Mouse (Mus musculus): ENCODE data around the gene Hmg20b. TPM values are rescaled to one million over a fixed set of nuclear protein-coding genes. Genes with fewer than 3 reads are reported as not detected.

The Hmg20b gene
- total RNA-seq, 1 experiment = 43.5 TPM

DNA sequence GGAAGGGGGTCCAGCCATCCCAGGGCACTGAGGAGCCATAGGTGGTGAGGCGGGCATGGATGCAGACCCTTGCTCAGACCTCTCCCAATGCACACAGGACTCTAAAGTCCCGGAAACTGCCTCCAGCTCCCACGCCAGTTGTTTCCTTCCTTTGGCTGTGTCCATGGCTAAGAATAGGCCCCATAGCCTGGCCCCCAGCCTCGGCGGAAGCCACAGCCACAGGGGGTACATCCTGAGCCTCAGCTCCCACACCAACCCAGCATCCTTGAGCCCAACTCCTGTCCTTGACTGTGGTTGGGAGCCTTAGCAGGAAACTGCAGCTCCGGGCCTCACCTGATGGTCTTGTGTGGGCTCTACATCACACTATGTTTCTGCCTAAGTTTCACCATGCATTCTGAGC lies 23.4 kb downstream of the Hmg20b start:
- Histone ChIP-seq H3K4me1 (ENCODE audit: control insufficient read depth in 2 of 2, insufficient read depth in 2 of 2, low read length in 2 of 2, poor library complexity in 1 of 2) (peaks cover 5 to 27% of the 10 kb centered on the region in 2 experiments; a peak in 3 of 4 replicates), H3K9ac (ENCODE audit: insufficient read depth, low read depth, low read length, poor library complexity, severe bottlenecking) (no peak overlapping the region), H3K36me3 (ENCODE audit: control insufficient read depth, insufficient read depth, low read length, poor library complexity, severe bottlenecking) (peaks cover 51% of the 10 kb centered on the region), H3K9me3 (ENCODE audit: control insufficient read depth, insufficient read depth, low read depth, low read length) (no peaks in the 10 kb centered on the region), H3K27ac (ENCODE audit: insufficient read depth, low read depth, low read length, poor library complexity, severe bottlenecking) (no peak overlapping the region), H3K4me3 (ENCODE audit: insufficient read depth in 1 of 2, low read depth in 1 of 2, low read length in 2 of 2, poor library complexity in 1 of 2, severe bottlenecking in 1 of 2) (no peak overlapping the region)
- in situ Hi-C loops (cut with MboI; ENCODE audit: low sequenced_read_pairs in 2 of 2, unreplicated experiment in 2 of 2) = no loop called here
- no peak for DNase-seq (ENCODE audit: low read depth, low spot score)
- TF ChIP-seq CHD2 (IDR thresholded peaks at IDR 0.05; ENCODE audit: low read depth, low read length) = no peak
- TF ChIP-seq ZC3H11A (IDR thresholded peaks at IDR 0.05; ENCODE audit: borderline replicate concordance, low read depth, low read length) = no peak
- TF ChIP-seq MAFK (IDR thresholded peaks at IDR 0.05; ENCODE audit: insufficient read depth, low read depth, low read length) = no peak
- TF ChIP-seq HCFC1 (IDR thresholded peaks at IDR 0.05; ENCODE audit: borderline replicate concordance, insufficient read depth, low read length) = no peak
- no peak for TF ChIP-seq ZNF384 (IDR thresholded peaks at IDR 0.05; ENCODE audit: low read depth, low read length)

- in situ Hi-C loops (cut with MboI; ENCODE audit: low sequenced_read_pairs in 2 of 2, unreplicated experiment in 2 of 2) = no loop called here
- H3K9me3 ChIP-seq (ENCODE audit: control insufficient read depth, insufficient read depth, low read depth, low read length) = no peaks in the 10 kb centered on the region
- peaks cover 5 to 25% of the 10 kb centered on the region in 2 experiments; a peak in 3 of 4 replicates for H3K4me1 ChIP-seq (ENCODE audit: control insufficient read depth in 2 of 2, insufficient read depth in 2 of 2, low read length in 2 of 2, poor library complexity in 1 of 2)
- no peak overlapping the region; a peak in 1 of 4 replicates for H3K4me3 ChIP-seq (ENCODE audit: insufficient read depth in 1 of 2, low read depth in 1 of 2, low read length in 2 of 2, poor library complexity in 1 of 2, severe bottlenecking in 1 of 2)
- H3K27ac ChIP-seq (ENCODE audit: insufficient read depth, low read depth, low read length, poor library complexity, severe bottlenecking) = no peak overlapping the region
- H3K9ac ChIP-seq (ENCODE audit: insufficient read depth, low read depth, low read length, poor library complexity, severe bottlenecking) = no peak overlapping the region
- no peak for DNase-seq (ENCODE audit: low read depth, low spot score)
- no peak for TF ChIP-seq ZNF384 (IDR thresholded peaks at IDR 0.05; ENCODE audit: low read depth, low read length)
- no peak for TF ChIP-seq HCFC1 (IDR thresholded peaks at IDR 0.05; ENCODE audit: borderline replicate concordance, insufficient read depth, low read length)
- no peak for TF ChIP-seq MAFK (IDR thresholded peaks at IDR 0.05; ENCODE audit: insufficient read depth, low read depth, low read length)
- TF ChIP-seq ZC3H11A (IDR thresholded peaks at IDR 0.05; ENCODE audit: borderline replicate concordance, low read depth, low read length) = no peak
- TF ChIP-seq CHD2 (IDR thresholded peaks at IDR 0.05; ENCODE audit: low read depth, low read length) = no peak
- H3K36me3 ChIP-seq (ENCODE audit: control insufficient read depth, insufficient read depth, low read length, poor library complexity, severe bottlenecking) = peaks cover 51% of the 10 kb centered on the region
These were observed 24.5 kb downstream of the Hmg20b start for GRCm38 (mm10) chr10:81325781-81326180.

- H3K4me1 ChIP-seq (ENCODE audit: control insufficient read depth in 2 of 2, insufficient read depth in 2 of 2, low read length in 2 of 2, poor library complexity in 1 of 2) = peaks cover 5 to 25% of the 10 kb centered on the region in 2 experiments; a peak in 3 of 4 replicates
- no peak overlapping the region for H3K9ac ChIP-seq (ENCODE audit: insufficient read depth, low read depth, low read length, poor library complexity, severe bottlenecking)
- in situ Hi-C loops (cut with MboI; ENCODE audit: low sequenced_read_pairs in 2 of 2, unreplicated experiment in 2 of 2) = no loop called here
- DNase-seq (ENCODE audit: low read depth, low spot score) = no peak
- H3K36me3 ChIP-seq (ENCODE audit: control insufficient read depth, insufficient read depth, low read length, poor library complexity, severe bottlenecking) = peaks cover 51% of the 10 kb centered on the region
- H3K9me3 ChIP-seq (ENCODE audit: control insufficient read depth, insufficient read depth, low read depth, low read length) = no peaks in the 10 kb centered on the region
- TF ChIP-seq ZC3H11A (IDR thresholded peaks at IDR 0.05; ENCODE audit: borderline replicate concordance, low read depth, low read length) (no peak), CHD2 (IDR thresholded peaks at IDR 0.05; ENCODE audit: low read depth, low read length) (no peak), ZNF384 (IDR thresholded peaks at IDR 0.05; ENCODE audit: low read depth, low read length) (no peak), HCFC1 (IDR thresholded peaks at IDR 0.05; ENCODE audit: borderline replicate concordance, insufficient read depth, low read length) (no peak), MAFK (IDR thresholded peaks at IDR 0.05; ENCODE audit: insufficient read depth, low read depth, low read length) (no peak)
- no peak overlapping the region for H3K27ac ChIP-seq (ENCODE audit: insufficient read depth, low read depth, low read length, poor library complexity, severe bottlenecking)
- H3K4me3 ChIP-seq (ENCODE audit: insufficient read depth in 1 of 2, low read depth in 1 of 2, low read length in 2 of 2, poor library complexity in 1 of 2, severe bottlenecking in 1 of 2) = no peak overlapping the region
These were observed 25.1 kb downstream of the Hmg20b start for GRCm38 (mm10) chr10:81325176-81325575.

DNA sequence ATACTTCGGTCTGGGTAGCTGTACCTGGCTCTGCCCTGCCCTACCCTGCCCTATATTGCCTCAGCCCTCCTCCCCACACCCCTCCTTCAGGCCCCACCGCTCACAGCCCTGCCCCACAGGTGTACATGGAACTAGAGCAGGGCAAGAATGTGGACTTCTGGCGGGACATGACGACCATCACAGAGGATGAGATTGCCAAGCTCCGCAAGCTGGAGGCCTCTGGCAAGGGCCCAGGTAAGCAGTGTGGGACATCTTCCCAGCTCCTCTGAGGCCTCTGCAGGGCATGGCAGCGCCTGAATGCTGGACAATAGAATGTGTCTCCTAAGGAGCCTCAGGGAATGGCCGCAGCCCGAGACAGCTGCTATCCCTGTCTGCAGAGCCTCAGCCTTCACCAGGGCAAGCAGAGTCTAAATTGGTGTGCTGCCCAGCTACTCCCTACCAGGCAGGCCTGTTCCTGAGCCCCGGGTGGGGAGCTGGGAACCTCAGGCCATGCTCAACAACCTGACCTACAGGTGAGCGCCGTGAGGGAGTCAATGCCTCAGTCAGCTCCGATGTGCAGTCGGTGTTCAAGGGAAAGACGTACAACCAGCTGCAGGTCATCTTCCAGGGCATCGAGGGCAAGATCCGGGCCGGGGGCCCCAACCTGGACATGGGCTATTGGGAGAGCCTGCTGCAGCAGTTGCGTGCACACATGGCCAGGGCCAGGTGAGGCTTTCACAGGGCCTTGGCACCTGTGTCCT lies 26.3 kb downstream of the Hmg20b start:
- H3K36me3 ChIP-seq (ENCODE audit: control insufficient read depth, insufficient read depth, low read length, poor library complexity, severe bottlenecking) = peaks cover 51% of the 10 kb centered on the region
- H3K4me3 ChIP-seq (ENCODE audit: insufficient read depth in 1 of 2, low read depth in 1 of 2, low read length in 2 of 2, poor library complexity in 1 of 2, severe bottlenecking in 1 of 2) = no peak overlapping the region
- H3K9ac ChIP-seq (ENCODE audit: insufficient read depth, low read depth, low read length, poor library complexity, severe bottlenecking) = no peak overlapping the region
- H3K4me1 ChIP-seq (ENCODE audit: control insufficient read depth in 2 of 2, insufficient read depth in 2 of 2, low read length in 2 of 2, poor library complexity in 1 of 2) = peaks cover 5 to 25% of the 10 kb centered on the region in 2 experiments; a peak in 3 of 4 replicates
- in situ Hi-C loops (cut with MboI; ENCODE audit: low sequenced_read_pairs in 2 of 2, unreplicated experiment in 2 of 2) = no loop called here
- DNase-seq (ENCODE audit: low read depth, low spot score) = no peak
- H3K9me3 ChIP-seq (ENCODE audit: control insufficient read depth, insufficient read depth, low read depth, low read length) = no peaks in the 10 kb centered on the region
- no peak for TF ChIP-seq MAFK (IDR thresholded peaks at IDR 0.05; ENCODE audit: insufficient read depth, low read depth, low read length)
- no peak for TF ChIP-seq HCFC1 (IDR thresholded peaks at IDR 0.05; ENCODE audit: borderline replicate concordance, insufficient read depth, low read length)
- no peak for TF ChIP-seq ZNF384 (IDR thresholded peaks at IDR 0.05; ENCODE audit: low read depth, low read length)
- no peak for TF ChIP-seq CHD2 (IDR thresholded peaks at IDR 0.05; ENCODE audit: low read depth, low read length)
- no peak for TF ChIP-seq ZC3H11A (IDR thresholded peaks at IDR 0.05; ENCODE audit: borderline replicate concordance, low read depth, low read length)
- no peak overlapping the region for H3K27ac ChIP-seq (ENCODE audit: insufficient read depth, low read depth, low read length, poor library complexity, severe bottlenecking)
